Mouse (Mus musculus) neural tube, embryonic 12.5 days (tissue): ENCODE data around the gene Aurkc. TPM values are rescaled to one million over a fixed set of nuclear protein-coding genes. Genes with fewer than 3 reads are reported as not detected.
"Not testable (repeated sequence)": the region's sequence is repeated elsewhere in the genome, so short reads cannot be mapped to it uniquely, and the experiment has no call there.

Experiments
- ATAC-seq: fragments of 200-750 bp; cut with Nextera tagmentation; 2 replicates; pipeline ENCODE4 v1.8.0; 2017; ENCODE audit warnings: low read depth, mild to moderate bottlenecking, moderate TSS enrichment, moderate library complexity; ENCODE audit not compliant: low FRiP score
- H3K27ac ChIP-seq: fragments of 300-500 bp; sonication (generic); 2 replicates; pipeline ENCODE4 v1.5.1; 2016
- H3K27me3 ChIP-seq: fragments of 300-500 bp; sonication (generic); replicated peaks from 2 replicates; pipeline ENCODE4 v1.6.1; 2016; ENCODE audit warnings: mild to moderate bottlenecking
- H3K36me3 ChIP-seq: fragments of 300-500 bp; sonication (generic); 2 replicates; pipeline ENCODE4 v1.6.1; 2016; ENCODE audit warnings: mild to moderate bottlenecking
- H3K4me1 ChIP-seq: fragments of 300-500 bp; sonication (generic); 2 replicates; pipeline ENCODE4 v1.6.1; 2016
- H3K4me2 ChIP-seq: fragments of 300-500 bp; sonication (generic); replicated peaks from 2 replicates; pipeline ENCODE4 v1.6.1; 2016; ENCODE audit warnings: mild to moderate bottlenecking
- H3K4me3 ChIP-seq: fragments of 300-500 bp; sonication (generic); 2 replicates; pipeline ENCODE4 v1.5.1; 2016
- H3K9ac ChIP-seq: fragments of 300-500 bp; sonication (generic); 2 replicates; pipeline ENCODE4 v1.6.1; 2016; ENCODE audit warnings: mild to moderate bottlenecking
- H3K9me3 ChIP-seq: fragments of 300-500 bp; sonication (generic); 2 replicates; pipeline ENCODE4 v1.6.1; 2016; ENCODE audit warnings: mild to moderate bottlenecking
- WGBS: fragments of 180-500 bp; shearing (Covaris S2); methylation state at CpG from one replicate; pipeline ENCODE4 v1.1.7; 2016; 5-methylcytosine and 5-hydroxymethylcytosine counted together
- polyA plus RNA-seq: library from polyadenylated mRNA; unstranded; fragments of >200 nt; fragmentation: Nextera tagmentation; extraction: Ambion mirVana; gene quantifications from 2 replicates; pipeline ENCODE4 v1.2.1, GENCODE M21; 2016

The Aurkc gene
- 0.37 TPM in 1 of 2 replicates, not detected in the other for polyA plus RNA-seq

DNA sequence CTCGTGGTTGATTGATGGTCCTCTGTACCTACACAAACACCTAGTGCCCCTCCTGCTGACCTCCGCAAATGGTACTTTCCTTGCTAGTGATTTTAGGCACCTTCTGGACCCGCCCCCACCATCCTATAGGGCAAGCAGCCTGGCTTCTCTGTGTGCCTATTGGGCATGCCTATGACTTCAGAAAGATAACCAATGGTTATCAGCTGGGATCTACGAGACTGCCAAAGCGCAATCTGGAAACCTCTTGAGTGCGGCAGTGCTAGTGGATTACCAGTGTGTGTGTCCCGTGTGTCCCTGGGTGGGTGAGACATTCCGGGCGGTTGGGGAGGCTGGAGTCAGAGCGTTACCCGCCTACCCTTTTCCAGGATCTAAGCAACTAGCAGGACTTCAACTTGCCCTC, at the start of gene Aurkc:
Gene Aurkc, plus strand, starts transcription at position 50 of the 400 bp plus-strand sequence.
- not testable (repeated sequence) for H3K4me1 ChIP-seq, H3K9me3 ChIP-seq, ATAC-seq, H3K36me3 ChIP-seq, H3K27ac ChIP-seq, H3K4me2 ChIP-seq, H3K27me3 ChIP-seq, H3K4me3 ChIP-seq, H3K9ac ChIP-seq
- 87% methylated on average over 11 of the region's 11 CpGs for WGBS

DNA sequence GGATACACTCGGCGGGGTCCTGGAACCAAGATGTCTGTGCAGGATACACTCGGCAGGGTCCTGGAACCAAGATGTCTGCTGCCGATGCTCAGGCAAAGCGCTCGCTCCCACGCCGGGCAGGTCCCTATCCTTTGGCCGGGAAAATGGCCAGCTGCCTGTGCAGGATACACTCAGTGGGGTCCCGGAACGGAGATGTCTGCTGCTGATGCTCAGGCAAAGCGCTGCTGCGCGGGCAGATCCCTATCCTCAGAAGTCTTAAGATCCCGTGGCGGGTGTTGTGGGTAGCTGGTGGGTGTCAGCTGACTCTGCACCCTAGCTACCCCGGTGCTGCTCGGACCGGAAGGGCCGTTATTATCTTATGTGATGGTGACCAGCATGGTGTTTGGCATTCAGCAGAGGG, 47.0 kb upstream of the Aurkc start:
- WGBS = 92% methylated on average over 20 of the region's 20 CpGs
- ATAC-seq, H3K9ac ChIP-seq, H3K4me2 ChIP-seq, H3K27ac ChIP-seq, H3K4me1 ChIP-seq, H3K27me3 ChIP-seq, H3K4me3 ChIP-seq, H3K36me3 ChIP-seq, H3K9me3 ChIP-seq: not testable (repeated sequence)

DNA sequence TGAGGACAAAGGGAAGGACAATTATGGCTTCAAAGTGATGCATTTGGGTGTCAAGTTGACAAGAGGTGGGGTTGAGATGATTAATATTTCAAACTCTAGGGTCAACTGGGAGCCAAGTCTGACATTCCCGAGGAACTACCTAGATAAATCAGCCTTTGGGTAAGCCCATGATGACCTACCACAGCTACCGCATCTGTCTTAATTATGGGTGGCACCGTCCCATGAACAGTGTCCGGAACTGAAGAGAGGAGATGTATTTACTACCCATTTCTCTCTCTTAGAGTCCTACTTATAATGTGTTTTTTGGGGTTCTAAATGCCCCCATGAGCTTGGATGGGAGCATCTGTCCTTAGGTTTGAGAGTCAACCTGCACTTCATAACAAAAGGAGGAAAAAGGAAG, 38.5 kb upstream of the Aurkc start:
- WGBS = 85% methylated on average over 4 of the region's 4 CpGs
- Histone ChIP-seq H3K4me1 (no peaks in the 10 kb centered on the region), H3K36me3 (no peaks in the 10 kb centered on the region), H3K27me3 (no peaks in the 10 kb centered on the region), H3K9ac (no peak overlapping the region), H3K9me3 (no peaks in the 10 kb centered on the region), H3K4me3 (no peak overlapping the region), H3K27ac (no peak overlapping the region), H3K4me2 (no peak overlapping the region)
- no peak for ATAC-seq

DNA sequence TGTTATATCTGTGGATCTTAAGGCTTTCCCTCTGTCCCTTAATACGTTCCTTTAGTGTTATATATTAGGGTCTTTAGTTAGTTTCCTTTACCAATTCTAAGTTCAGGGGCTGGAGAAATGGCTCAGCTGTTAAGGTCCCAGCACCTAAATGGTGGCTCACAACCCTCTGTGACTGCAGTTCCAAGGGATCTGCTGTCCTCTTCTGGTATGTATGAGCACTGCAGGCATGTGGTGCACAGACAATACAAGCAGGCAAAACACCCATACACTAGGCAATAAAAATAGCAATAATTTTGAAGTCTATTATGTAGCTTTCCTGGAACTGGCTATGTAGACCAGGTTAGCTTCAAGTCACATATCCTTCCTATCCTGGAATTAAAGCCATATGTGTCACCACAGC, 36.5 kb upstream of the Aurkc start:
- Histone ChIP-seq H3K27me3 (no peaks in the 10 kb centered on the region), H3K9ac (no peak overlapping the region), H3K27ac (no peak overlapping the region), H3K4me3 (no peak overlapping the region), H3K9me3 (no peaks in the 10 kb centered on the region), H3K36me3 (no peaks in the 10 kb centered on the region), H3K4me1 (no peaks in the 10 kb centered on the region), H3K4me2 (no peak overlapping the region)
- WGBS = 90% methylated on average over 1 of the region's 1 CpGs
- ATAC-seq = no peak

DNA sequence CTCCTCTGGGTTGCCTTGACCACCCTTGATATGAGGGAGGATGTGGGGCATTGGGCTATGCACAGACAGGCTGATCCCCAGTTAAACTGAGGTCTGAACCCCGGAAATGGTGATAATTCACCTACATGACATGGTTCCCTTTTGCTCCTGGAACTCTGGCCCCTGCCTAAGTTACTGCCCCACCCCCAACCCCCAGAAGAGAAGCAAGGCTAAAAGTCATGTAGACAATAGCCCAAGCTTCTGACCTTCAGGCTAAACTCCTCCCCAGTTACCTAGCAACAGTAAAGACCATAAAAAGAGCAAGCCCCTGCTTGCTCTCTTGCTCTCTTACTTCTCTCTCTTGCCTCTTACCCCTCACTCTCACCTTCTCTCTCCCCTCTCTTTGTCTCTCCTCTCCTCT, 21.5 kb upstream of the Aurkc start:
- Histone ChIP-seq H3K36me3 (no peaks in the 10 kb centered on the region), H3K9ac (no peak overlapping the region), H3K9me3 (peaks cover 7% of the 10 kb centered on the region; the same call in 1 of the 2 replicates), H3K4me3 (no peak overlapping the region), H3K27me3 (no peaks in the 10 kb centered on the region), H3K4me2 (no peak overlapping the region), H3K27ac (no peak overlapping the region), H3K4me1 (no peaks in the 10 kb centered on the region)
- WGBS = 64% methylated on average over 1 of the region's 1 CpGs
- ATAC-seq = no peak

DNA sequence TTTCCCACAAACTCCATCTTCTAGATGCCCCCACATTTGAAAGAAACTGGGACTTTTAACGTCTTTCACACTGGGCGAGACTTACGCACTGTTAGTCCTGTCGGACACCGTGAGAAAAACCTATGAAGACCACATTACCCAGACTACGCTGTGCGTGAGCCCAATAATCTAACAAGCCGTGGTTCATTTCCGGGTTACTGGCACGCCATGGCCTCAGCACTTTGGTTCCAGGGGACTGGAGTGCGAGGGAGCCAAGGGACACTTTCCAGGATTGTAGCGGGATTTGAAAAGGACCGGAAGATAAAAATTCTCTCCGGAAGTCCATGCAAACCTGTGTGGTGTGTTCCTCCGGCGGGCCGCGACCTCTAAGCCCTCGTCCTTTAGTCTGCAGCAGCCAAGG, 18.2 kb upstream of the Aurkc start:
- no peak overlapping the region for H3K27ac ChIP-seq
- H3K36me3 ChIP-seq = no peaks in the 10 kb centered on the region
- no peak overlapping the region for H3K4me3 ChIP-seq
- H3K9me3 ChIP-seq = peaks cover 7% of the 10 kb centered on the region; the same call in 1 of the 2 replicates
- H3K4me1 ChIP-seq = no peaks in the 10 kb centered on the region
- no peak for ATAC-seq
- H3K9ac ChIP-seq = no peak overlapping the region
- no peak overlapping the region for H3K4me2 ChIP-seq
- no peaks in the 10 kb centered on the region for H3K27me3 ChIP-seq
- WGBS = 94% methylated on average over 19 of the region's 19 CpGs

DNA sequence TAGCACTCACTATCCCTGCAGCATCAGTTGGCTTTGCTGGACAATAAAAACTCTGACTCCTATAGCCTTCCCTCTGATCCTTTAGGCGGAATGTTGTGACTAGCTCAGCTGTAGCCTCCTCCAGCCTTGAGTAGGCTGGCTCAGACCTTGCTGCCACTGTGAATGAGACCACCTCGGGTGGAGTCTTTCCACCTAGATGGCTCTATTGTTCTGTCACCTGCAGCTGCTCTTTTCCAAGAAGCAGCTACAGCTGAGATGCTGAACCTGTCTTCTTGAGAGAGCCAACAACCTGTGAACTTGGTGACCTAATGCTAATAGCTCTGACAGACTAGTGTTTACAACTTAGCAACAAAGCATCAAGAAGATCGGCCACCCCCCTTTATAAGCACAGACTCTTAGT, 3.8 kb downstream of the Aurkc start:
- H3K9ac ChIP-seq, H3K4me2 ChIP-seq, H3K9me3 ChIP-seq, H3K27ac ChIP-seq, H3K4me3 ChIP-seq, ATAC-seq, H3K4me1 ChIP-seq, H3K27me3 ChIP-seq, H3K36me3 ChIP-seq: not testable (repeated sequence)
- 58% methylated on average over 3 of the region's 3 CpGs for WGBS

DNA sequence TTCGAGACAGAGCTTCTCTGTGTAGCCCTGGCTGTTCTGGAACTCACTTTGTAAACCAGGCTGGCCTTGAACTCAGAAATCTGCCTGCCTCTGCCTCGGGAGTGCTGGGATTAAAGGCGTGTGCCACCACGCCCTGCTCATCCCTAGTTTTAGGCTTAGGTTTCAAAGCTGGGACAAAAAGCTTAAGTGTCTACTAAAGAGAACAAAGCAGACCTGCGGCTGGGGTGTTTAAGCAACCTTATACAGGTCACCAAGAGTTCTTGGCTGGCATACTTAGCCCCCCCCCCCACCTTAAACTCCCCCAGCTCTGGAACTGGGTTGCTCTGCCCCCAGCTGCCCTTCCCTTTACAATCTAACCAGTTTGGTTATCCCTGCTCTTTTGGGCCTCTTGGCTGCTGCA, 10.3 kb downstream of the Aurkc start:
- not testable (repeated sequence) for H3K27me3 ChIP-seq

DNA sequence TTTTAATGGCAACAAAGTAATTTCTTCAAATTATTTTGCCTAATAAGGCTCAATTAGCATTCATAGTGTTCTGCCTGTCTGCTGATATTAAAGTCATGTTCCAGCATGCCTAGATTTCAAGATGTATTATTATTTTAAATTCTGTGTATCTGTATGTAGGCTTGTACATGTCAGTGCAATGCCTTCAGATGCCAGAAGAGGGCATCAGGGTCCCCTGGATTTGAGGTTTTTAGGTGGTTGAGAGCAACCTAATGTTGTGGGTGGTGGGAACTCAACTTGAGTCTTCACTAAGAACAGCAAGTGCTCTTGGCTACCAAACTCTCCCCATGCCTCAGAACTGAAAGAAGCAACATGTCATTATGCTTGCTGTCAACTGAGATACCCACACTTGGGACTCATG, 32.3 kb downstream of the Aurkc start:
- Histone ChIP-seq H3K9me3 (peaks cover 23% of the 10 kb centered on the region), H3K27me3 (no peaks in the 10 kb centered on the region), H3K36me3 (no peaks in the 10 kb centered on the region), H3K4me3 (no peak overlapping the region), H3K9ac (no peak overlapping the region), H3K4me2 (no peak overlapping the region), H3K27ac (no peak overlapping the region), H3K4me1 (no peaks in the 10 kb centered on the region)
- ATAC-seq = no peak

More for the DNA sequence above, 10.3 kb downstream of the Aurkc start:
- not testable (repeated sequence) for ATAC-seq, H3K27ac ChIP-seq, H3K4me2 ChIP-seq, H3K4me3 ChIP-seq, H3K9me3 ChIP-seq, H3K9ac ChIP-seq, H3K36me3 ChIP-seq, H3K4me1 ChIP-seq
- 78% methylated on average over 5 of the region's 5 CpGs for WGBS

DNA sequence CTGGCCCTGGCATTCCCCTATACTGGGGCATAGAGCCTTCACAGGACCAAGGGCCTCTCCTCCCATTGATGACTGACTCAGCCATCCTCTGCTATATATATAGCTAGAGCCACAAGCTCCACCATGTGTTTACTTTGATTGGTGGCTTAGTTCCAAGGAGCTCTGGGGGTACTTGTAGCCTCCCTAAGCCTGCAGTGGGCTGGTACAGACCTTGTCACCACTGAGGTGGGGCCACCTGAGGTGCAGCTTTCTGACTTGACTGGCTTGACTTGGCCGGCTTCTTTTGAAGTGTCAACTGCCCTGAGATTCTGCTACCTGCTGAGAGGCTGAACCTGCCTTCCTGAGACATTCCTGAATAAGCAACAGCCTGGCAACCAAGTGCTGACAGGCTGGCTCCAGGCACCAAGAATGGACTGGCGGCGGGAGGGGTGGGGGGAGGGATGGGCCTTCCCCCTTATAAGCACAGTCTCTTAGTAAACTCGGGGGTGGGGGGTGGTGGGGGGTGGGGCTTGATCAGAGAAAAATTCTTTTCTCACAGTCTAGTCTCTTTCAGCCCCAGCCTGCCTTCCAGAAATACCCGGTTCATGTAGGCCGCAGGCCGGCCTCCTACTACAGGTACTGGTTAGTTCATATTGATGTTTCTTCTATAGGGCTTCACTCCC, 54.7 kb downstream of the Aurkc start:
- not testable (repeated sequence) for H3K9me3 ChIP-seq, H3K4me3 ChIP-seq, H3K4me2 ChIP-seq, H3K9ac ChIP-seq, H3K4me1 ChIP-seq, ATAC-seq, H3K27ac ChIP-seq, H3K27me3 ChIP-seq, H3K36me3 ChIP-seq
- 56% methylated on average over 7 of the region's 7 CpGs for WGBS

Other genes starting within 250 kb of the Aurkc start
- gene Zfp954, start 126.2 kb downstream of the Aurkc start, polyA plus RNA-seq = 16.9 and 18.8 TPM in 2 replicates
- 11.1 and 11.6 TPM in 2 replicates for gene Zfp773, start 141.5 kb downstream of the Aurkc start, polyA plus RNA-seq
- 2.6 and 2.8 TPM in 2 replicates for gene Zfp418, start 176.0 kb downstream of the Aurkc start, polyA plus RNA-seq
- 8.9 and 9.0 TPM in 2 replicates for gene Zfp772, start 214.7 kb downstream of the Aurkc start, polyA plus RNA-seq